Mouse (Mus musculus) MEL (cell line): ENCODE data around the gene Nectin2. TPM values are rescaled to one million over a fixed set of nuclear protein-coding genes. Genes with fewer than 3 reads are reported as not detected.
"Not testable (repeated sequence)": the region's sequence is repeated elsewhere in the genome, so short reads cannot be mapped to it uniquely, and the experiment has no call there.

Source experiments
- DNase-seq: peaks from one replicate; pipeline ENCODE4 v3.0.0; 2011; ENCODE audit warnings: low read depth, low spot score
- H3K27ac ChIP-seq: 2 replicates; pipeline ENCODE4 v1.5.1; 2012; ENCODE audit warnings: low read depth, mild to moderate bottlenecking, control low read depth, low read length, moderate library complexity; ENCODE audit not compliant: control insufficient read depth
- H3K27me3 ChIP-seq, 2 experiments: fragments of 150-350 bp in 1 of 2; sonication (generic) in 1 of 2; 2 replicates each; pipeline ENCODE4 v1.6.1; 2012; ENCODE audit warnings: low read length in 2 of 2, mild to moderate bottlenecking in 2 of 2, improper control_type of control experiment in 1 of 2, moderate library complexity in 1 of 2; ENCODE audit not compliant: insufficient read depth in 2 of 2, control insufficient read depth in 1 of 2
- H3K36me3 ChIP-seq, 2 experiments: 2 replicates each; pipeline ENCODE4 v1.6.1; 2012 to 2014; ENCODE audit warnings: low read length in 2 of 2, improper control_type of control experiment in 1 of 2, inconsistent platforms in 1 of 2, mild to moderate bottlenecking in 1 of 2; ENCODE audit not compliant: insufficient read depth in 2 of 2, control insufficient read depth in 1 of 2
- H3K4me1 ChIP-seq, 2 experiments: fragments of 150-350 bp in 1 of 2; sonication (generic) in 1 of 2; 2 replicates each; pipeline ENCODE4 v1.6.1; 2012; ENCODE audit warnings: low read length in 2 of 2, improper control_type of control experiment in 1 of 2, mild to moderate bottlenecking in 1 of 2; ENCODE audit not compliant: insufficient read depth in 2 of 2, control insufficient read depth in 1 of 2
- H3K4me3 ChIP-seq, 2 experiments: fragments of 150-350 bp in 1 of 2; sonication (generic) in 1 of 2; 2 replicates each; pipeline ENCODE4 v1.5.1; 2012; ENCODE audit warnings: low read depth in 2 of 2, low read length in 2 of 2, mild to moderate bottlenecking in 2 of 2, moderate library complexity in 2 of 2, control low read depth in 1 of 2, improper control_type of control experiment in 1 of 2; ENCODE audit not compliant: control insufficient read depth in 1 of 2, insufficient read depth in 1 of 2
- H3K79me2 ChIP-seq: 2 replicates; pipeline ENCODE4 v1.6.1; 2012; ENCODE audit warnings: mild to moderate bottlenecking, low read length, moderate library complexity; ENCODE audit not compliant: control insufficient read depth, poor library complexity, insufficient read depth
- H3K9ac ChIP-seq: 2 replicates; pipeline ENCODE4 v1.6.1; 2012; ENCODE audit warnings: low read depth, mild to moderate bottlenecking, control low read depth, low read length, moderate library complexity; ENCODE audit not compliant: control insufficient read depth, poor library complexity, severe bottlenecking
- H3K9me3 ChIP-seq: fragments of 150-350 bp; sonication (generic); replicated peaks from 2 replicates; pipeline ENCODE4 v1.6.1; 2012; ENCODE audit warnings: mild to moderate bottlenecking, low read length, improper control_type of control experiment, moderate library complexity; ENCODE audit not compliant: insufficient read depth
- CTCF ChIP-seq, 3 experiments: IDR thresholded peaks in 2 of 3; conservative IDR thresholded peaks in 1 of 3; 2 replicates each; pipeline ENCODE4 v1.5.1; 2011 to 2012; ENCODE audit warnings: low read length in 3 of 3, low read depth in 2 of 3, mild to moderate bottlenecking in 2 of 3, improper control_type of control experiment in 1 of 3, inconsistent platforms in 1 of 3, mixed read lengths in 1 of 3, moderate library complexity in 1 of 3; ENCODE audit not compliant: control insufficient read depth in 1 of 3, insufficient read depth in 1 of 3, poor library complexity in 1 of 3, severe bottlenecking in 1 of 3
- ELF1 ChIP-seq: IDR thresholded peaks from 2 replicates; pipeline ENCODE4 v1.6.1; 2014; ENCODE audit warnings: low read depth, mild to moderate bottlenecking, inconsistent platforms, low read length, improper control_type of control experiment, moderate library complexity
- MAFK ChIP-seq: IDR thresholded peaks from 2 replicates; pipeline ENCODE4 v1.6.1; 2011; ENCODE audit warnings: low read depth, mild to moderate bottlenecking, low read length, improper control_type of control experiment, borderline replicate concordance
- MAX ChIP-seq: IDR thresholded peaks from 2 replicates; pipeline ENCODE4 v1.6.1; 2011; ENCODE audit warnings: low read length, improper control_type of control experiment
- MYC ChIP-seq: IDR thresholded peaks from 2 replicates; pipeline ENCODE4 v1.6.1; 2011; ENCODE audit warnings: low read depth, mild to moderate bottlenecking, low read length, improper control_type of control experiment, moderate library complexity
- USF1 ChIP-seq: IDR thresholded peaks from 2 replicates; pipeline ENCODE4 v1.6.1; 2014; ENCODE audit warnings: low read depth, mild to moderate bottlenecking, inconsistent platforms, low read length, improper control_type of control experiment, moderate library complexity
- ZMIZ1 ChIP-seq: IDR thresholded peaks from 2 replicates; pipeline ENCODE4 v1.6.1; 2012; ENCODE audit warnings: low read depth, mild to moderate bottlenecking, inconsistent platforms, low read length, improper control_type of control experiment, moderate library complexity
- ZNF384 ChIP-seq: IDR thresholded peaks from 2 replicates; pipeline ENCODE4 v1.6.1; 2012; ENCODE audit warnings: low read depth, mild to moderate bottlenecking, inconsistent platforms, low read length, improper control_type of control experiment
- polyA plus RNA-seq, 2 experiments: library from polyadenylated mRNA; stranded (reverse) in 1 of 2; unstranded in 1 of 2; fragments of >175 nt in 1 of 2; fragments of >200 nt in 1 of 2; gene quantifications; 2 replicates each; pipeline versions ENCODE4 v1.2.1 to v1.2.4; 2012; ENCODE audit warnings: low replicate concordance in 2 of 2, low read depth in 1 of 2; ENCODE audit not compliant: insufficient read length in 2 of 2, insufficient read depth in 1 of 2, missing spikeins in 1 of 2
- total RNA-seq: library from RNA; depleted of rRNA; stranded (reverse); fragments of 300-350 nt; gene quantifications from 2 replicates; pipeline ENCODE4 v1.2.3, GENCODE M21; 2012

Nectin2 gene
- total and polyA plus RNA-seq, 3 experiments = 6.9 to 25.6 TPM; not detected in 1

DNA sequence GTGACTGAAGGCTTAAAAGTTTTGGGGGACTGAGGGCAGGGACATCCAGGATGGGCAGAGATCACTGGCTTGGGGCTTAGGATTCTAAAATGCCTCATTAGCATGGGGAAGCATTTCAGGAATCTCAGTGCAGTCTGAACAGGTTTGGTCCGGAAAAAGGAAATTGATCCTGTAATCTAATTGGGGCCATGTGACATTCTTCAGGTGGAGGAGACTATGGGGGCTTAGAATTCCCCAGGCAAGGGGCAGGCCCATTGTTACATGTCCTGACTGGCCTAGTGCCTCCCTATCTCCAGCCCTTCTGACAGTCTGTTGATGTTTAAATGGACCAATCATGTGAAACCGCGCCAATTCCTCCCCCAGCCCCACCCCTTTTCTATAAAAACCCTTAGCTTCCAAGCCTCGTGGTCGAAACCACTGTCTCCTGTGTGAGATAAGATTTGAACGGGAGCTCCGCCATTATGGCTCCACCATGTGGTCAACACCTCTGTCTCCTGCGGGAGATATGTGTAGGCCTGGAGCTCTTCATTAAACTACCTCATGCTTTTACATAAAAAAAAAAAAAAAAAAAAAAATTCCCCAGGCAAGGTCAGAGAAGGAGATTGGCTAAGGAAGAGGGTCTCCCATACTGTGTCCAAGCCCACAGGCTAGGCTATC lies 63.2 kb downstream of the Nectin2 start:
- H3K4me3 ChIP-seq, DNase-seq, H3K9ac ChIP-seq, H3K27me3 ChIP-seq, H3K4me1 ChIP-seq: not testable (repeated sequence)
- 0 out of 2 replicates have a peak overlapping the region, but pooled peaks have one; percentile 34 for H3K27ac ChIP-seq
- TF ChIP-seq MAX = peak; percentile 81
- peak; percentile 81 for TF ChIP-seq MYC
- TF ChIP-seq ZNF384 = peak; percentile 41; the same call in 1 of the 2 replicates
- TF ChIP-seq USF1 = peak; percentile 30; the same call in 1 of the 2 replicates
- TF ChIP-seq, all 39 proteins: peak for 4; not testable (repeated sequence) for 35
- H3K79me2 ChIP-seq, H3K36me3 ChIP-seq, H3K9me3 ChIP-seq: not testable (repeated sequence)

DNA sequence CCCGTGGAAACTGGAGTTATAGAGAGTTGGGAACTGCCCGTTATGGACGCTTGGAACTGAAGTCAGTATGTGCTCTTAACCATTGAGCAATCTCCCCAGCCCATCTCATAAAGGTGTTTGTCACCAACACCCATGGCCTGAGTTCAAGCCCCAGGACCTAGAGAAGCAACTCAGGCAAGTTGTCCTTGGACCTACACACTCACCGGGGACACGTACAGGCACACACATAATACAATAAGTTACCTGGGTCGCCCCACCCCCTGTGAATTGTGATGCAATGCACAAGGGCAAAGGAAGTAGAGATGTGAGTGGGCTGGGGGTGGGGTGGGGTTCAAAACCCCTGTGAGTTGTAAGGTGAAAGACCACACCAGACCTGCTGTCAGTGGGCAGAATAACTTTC lies 63.8 kb downstream of the Nectin2 start:
- TF ChIP-seq CTCF (IDR thresholded peaks at IDR 0.05 in 2 of 3, conservative IDR thresholded peaks at IDR 0.05 in 1 of 3; ENCODE audit: control insufficient read depth in 1 of 3, insufficient read depth in 1 of 3, low read depth in 2 of 3, low read length in 3 of 3, poor library complexity in 1 of 3, severe bottlenecking in 1 of 3) = no peak
- TF ChIP-seq ZNF384 = no peak
- Histone ChIP-seq H3K4me3 (no peak overlapping the region), H3K79me2 (no peaks in the 10 kb centered on the region), H3K9ac (no peak overlapping the region), H3K9me3 (no peaks in the 10 kb centered on the region), H3K27me3 (no peaks in the 10 kb centered on the region), H3K4me1 (peaks cover 0 to 10% of the 10 kb centered on the region in 2 experiments; a peak in 2 of 4 replicates), H3K27ac (no peak overlapping the region), H3K36me3 (peaks cover 0 to 7% of the 10 kb centered on the region in 2 experiments; a peak in 2 of 4 replicates)
- DNase-seq = no peak

DNA sequence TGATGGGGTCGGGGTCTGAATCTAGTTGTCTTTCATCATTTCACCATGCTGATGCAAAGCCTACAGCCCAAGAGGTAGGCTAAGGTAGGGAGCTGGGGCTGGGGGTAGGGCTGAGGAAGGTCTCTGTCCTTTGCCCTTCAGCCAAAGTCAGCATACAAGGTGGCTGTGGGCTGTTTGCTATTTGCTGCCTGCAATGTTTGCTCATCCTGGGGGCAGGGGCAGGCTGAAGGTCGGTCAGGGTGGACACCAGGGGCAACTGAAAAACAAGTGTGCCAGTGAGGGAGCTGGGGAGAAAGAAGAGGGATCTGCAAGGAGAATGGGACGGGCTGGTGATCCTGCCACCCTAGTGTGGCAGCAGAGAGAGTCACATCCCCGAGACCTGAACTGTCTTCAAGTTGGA lies 64.9 kb downstream of the Nectin2 start:
- H3K79me2 ChIP-seq = no peaks in the 10 kb centered on the region
- no peak for DNase-seq
- no peaks in the 10 kb centered on the region for H3K27me3 ChIP-seq
- H3K27ac ChIP-seq = no peak overlapping the region
- TF ChIP-seq ELF1 = no peak
- TF ChIP-seq MAFK = no peak
- no peak for TF ChIP-seq ZMIZ1
- no peaks in the 10 kb centered on the region for H3K9me3 ChIP-seq
- no peak overlapping the region for H3K4me3 ChIP-seq
- no peak overlapping the region for H3K9ac ChIP-seq
- H3K4me1 ChIP-seq = peaks cover 0 to 10% of the 10 kb centered on the region in 2 experiments; a peak in 2 of 4 replicates
- peaks cover 0 to 7% of the 10 kb centered on the region in 2 experiments; a peak in 2 of 4 replicates for H3K36me3 ChIP-seq
